Mouse (Mus musculus): ENCODE measurements at regions not wholly inside any gene's neighbourhood (a gene's known extent, or its start where the extent isn't known, plus 50 kb on each side); places are given as distances from the start of the nearest gene placed in this dataset.

DNA sequence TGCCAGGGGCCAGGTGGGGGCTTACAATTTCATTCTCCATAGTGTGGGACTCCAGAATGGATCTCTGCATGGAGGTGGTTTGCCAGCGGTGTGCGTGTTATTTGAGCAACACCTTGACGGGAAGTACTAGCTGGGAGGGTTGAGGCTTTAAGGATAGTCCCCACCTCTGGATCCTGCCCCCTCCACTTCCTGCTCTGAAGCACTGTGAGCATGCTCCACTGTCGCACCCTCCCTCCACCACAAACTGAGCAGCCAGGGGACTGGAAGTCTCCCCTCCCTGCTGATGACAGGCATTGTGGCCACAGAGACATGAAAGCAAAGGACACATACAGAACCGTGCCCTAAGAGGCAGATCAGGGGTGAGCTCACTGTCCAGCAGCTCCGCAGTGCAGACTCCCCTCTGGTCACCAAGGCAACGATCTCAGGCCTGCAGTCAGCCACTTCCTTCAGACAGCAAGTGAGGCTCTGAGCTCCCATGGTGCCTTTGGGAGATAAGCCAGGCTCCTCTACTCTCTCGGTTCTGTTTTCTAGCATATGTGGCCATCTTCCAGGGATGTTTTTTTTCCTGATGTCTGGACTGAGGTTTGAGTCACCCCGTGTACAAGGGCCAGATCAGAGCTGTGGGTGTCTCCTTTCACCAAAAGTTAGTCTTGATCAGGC, 239.7 kb downstream of the Cryba4 start:
- no peak for DNase-seq (ENCODE audit: low read depth, low spot score)

DNA sequence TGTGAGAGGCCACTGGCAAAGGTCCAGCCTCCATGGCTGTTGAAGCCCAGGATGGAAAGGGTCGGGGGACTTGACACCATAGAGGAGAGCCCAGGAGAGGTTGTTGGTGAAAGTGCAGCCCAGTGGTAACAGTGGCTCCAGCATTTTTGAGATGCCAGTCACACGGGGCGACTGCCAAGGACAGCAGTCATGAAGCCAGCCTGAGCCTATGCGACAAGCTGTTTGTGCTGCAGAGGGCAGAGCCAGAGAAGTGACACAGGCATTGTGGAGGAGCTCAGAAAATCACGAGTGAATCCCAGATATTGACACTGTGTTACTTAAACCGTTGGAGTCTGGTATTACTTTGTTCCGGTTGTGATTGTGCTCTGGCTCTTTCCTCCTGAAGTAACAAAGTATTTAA, 233.4 kb downstream of the Cryba4 start:
- no peaks in the 10 kb centered on the region for H3K4me1 ChIP-seq (ENCODE audit: control insufficient read depth in 1 of 2, insufficient read depth in 2 of 2, low read length in 2 of 2)
- no peak overlapping the region for H3K9ac ChIP-seq (ENCODE audit: control insufficient read depth, low read depth, low read length, poor library complexity, severe bottlenecking)
- H3K27ac ChIP-seq (ENCODE audit: control insufficient read depth, low read depth, low read length), result no peak overlapping the region
- no peak for DNase-seq (ENCODE audit: low read depth, low spot score)
- no peak overlapping the region for H3K4me3 ChIP-seq (ENCODE audit: control insufficient read depth in 1 of 2, insufficient read depth in 1 of 2, low read depth in 2 of 2, low read length in 2 of 2)
- no peaks in the 10 kb centered on the region for H3K27me3 ChIP-seq (ENCODE audit: control insufficient read depth in 1 of 2, insufficient read depth in 2 of 2, low read length in 2 of 2)
- H3K79me2 ChIP-seq (ENCODE audit: control insufficient read depth, insufficient read depth, low read length, poor library complexity), result no peaks in the 10 kb centered on the region
- no peaks in the 10 kb centered on the region for H3K36me3 ChIP-seq (ENCODE audit: control insufficient read depth in 1 of 2, insufficient read depth in 2 of 2, low read length in 2 of 2)
- TF ChIP-seq MEF2A (IDR thresholded peaks at IDR 0.05; ENCODE audit: extremely low read depth, insufficient replicate concordance, low read depth, low read length, poor library complexity, severe bottlenecking) (no peak), MAFK (IDR thresholded peaks at IDR 0.05; ENCODE audit: borderline replicate concordance, low read depth, low read length) (no peak), CHD2 (IDR thresholded peaks at IDR 0.05; ENCODE audit: low read length) (no peak), SMC3 (IDR thresholded peaks at IDR 0.05; ENCODE audit: low read depth, low read length) (no peak), HCFC1 (IDR thresholded peaks at IDR 0.05; ENCODE audit: low read depth, low read length) (no peak), USF2 (IDR thresholded peaks at IDR 0.05; ENCODE audit: borderline replicate concordance in 1 of 2, insufficient read depth in 1 of 2, low read depth in 1 of 2, low read length in 2 of 2) (no peak), TCF12 (IDR thresholded peaks at IDR 0.05; ENCODE audit: low read depth, low read length) (no peak), TAL1 (IDR thresholded peaks at IDR 0.05; ENCODE audit: low read length) (no peak), KAT2A (conservative IDR thresholded peaks at IDR 0.05; ENCODE audit: low read depth, low read length) (no peak), MYB (IDR thresholded peaks at IDR 0.05; ENCODE audit: low read depth, low read length) (no peak), NRF1 (IDR thresholded peaks at IDR 0.05; ENCODE audit: insufficient read depth, low read depth, low read length, poor library complexity, severe bottlenecking) (no peak), USF1 (IDR thresholded peaks at IDR 0.05; ENCODE audit: low read depth, low read length) (no peak), POLR2AphosphoS2 (IDR thresholded peaks at IDR 0.05; ENCODE audit: low read length) (no peak)
- H3K9me3 ChIP-seq (replicated peaks; ENCODE audit: insufficient read depth, low read length), result no peaks in the 10 kb centered on the region

More for the DNA sequence above, 239.7 kb downstream of the Cryba4 start:
- Histone ChIP-seq H3K79me2 (ENCODE audit: control insufficient read depth, insufficient read depth, low read length, poor library complexity) (no peaks in the 10 kb centered on the region), H3K27me3 (ENCODE audit: control insufficient read depth in 1 of 2, insufficient read depth in 2 of 2, low read length in 2 of 2) (no peaks in the 10 kb centered on the region), H3K9ac (ENCODE audit: control insufficient read depth, low read depth, low read length, poor library complexity, severe bottlenecking) (no peak overlapping the region), H3K9me3 (replicated peaks; ENCODE audit: insufficient read depth, low read length) (no peaks in the 10 kb centered on the region), H3K27ac (ENCODE audit: control insufficient read depth, low read depth, low read length) (no peak overlapping the region), H3K4me3 (ENCODE audit: control insufficient read depth in 1 of 2, insufficient read depth in 1 of 2, low read depth in 2 of 2, low read length in 2 of 2) (no peak overlapping the region), H3K36me3 (ENCODE audit: control insufficient read depth in 1 of 2, insufficient read depth in 2 of 2, low read length in 2 of 2) (no peaks in the 10 kb centered on the region), H3K4me1 (ENCODE audit: control insufficient read depth in 1 of 2, insufficient read depth in 2 of 2, low read length in 2 of 2) (no peaks in the 10 kb centered on the region)
- TF ChIP-seq SMC3 (IDR thresholded peaks at IDR 0.05; ENCODE audit: low read depth, low read length) (no peak), GABPA (IDR thresholded peaks at IDR 0.05; ENCODE audit: low read depth, low read length) (no peak), TBP (IDR thresholded peaks at IDR 0.05; ENCODE audit: low read depth, low read length) (no peak), ETS1 (IDR thresholded peaks at IDR 0.05; ENCODE audit: low read depth, low read length) (no peak), MYB (IDR thresholded peaks at IDR 0.05; ENCODE audit: low read depth, low read length) (no peak), GATA1 (IDR thresholded peaks at IDR 0.05; ENCODE audit: low read depth, low read length) (no peak), ZKSCAN1 (IDR thresholded peaks at IDR 0.05; ENCODE audit: low read depth, low read length) (no peak), JUND (IDR thresholded peaks at IDR 0.05; ENCODE audit: low read depth, low read length) (no peak), NRF1 (IDR thresholded peaks at IDR 0.05; ENCODE audit: insufficient read depth, low read depth, low read length, poor library complexity, severe bottlenecking) (no peak), TCF12 (IDR thresholded peaks at IDR 0.05; ENCODE audit: low read depth, low read length) (no peak), RCOR1 (IDR thresholded peaks at IDR 0.05; ENCODE audit: low read depth, low read length) (no peak), ELF1 (IDR thresholded peaks at IDR 0.05; ENCODE audit: low read depth, low read length) (no peak), E2F4 (IDR thresholded peaks at IDR 0.05; ENCODE audit: borderline replicate concordance, low read depth, low read length) (no peak), MEF2A (IDR thresholded peaks at IDR 0.05; ENCODE audit: extremely low read depth, insufficient replicate concordance, low read depth, low read length, poor library complexity, severe bottlenecking) (no peak), EP300 (IDR thresholded peaks at IDR 0.05; ENCODE audit: low read depth in 1 of 2, low read length in 2 of 2) (no peak)
